Mouse (Mus musculus) hindbrain, postnatal 0 days (tissue): ENCODE measurements at regions not wholly inside any gene's neighbourhood (a gene's known extent, or its start where the extent isn't known, plus 50 kb on each side); places are given as distances from the start of the nearest gene placed in this dataset.

Source experiments
- ATAC-seq: fragments of 200-750 bp; cut with Nextera tagmentation; 2 replicates; pipeline ENCODE4 v1.8.0; 2017; ENCODE audit warnings: mild to moderate bottlenecking, moderate TSS enrichment, moderate library complexity
- DNase-seq: peaks from one replicate; pipeline ENCODE4 v3.0.0-alpha.2; 2015; ENCODE audit warnings: low spot score
- H3K27ac ChIP-seq: fragments of 300-500 bp; sonication (generic); 2 replicates; pipeline ENCODE4 v1.5.1; 2014; ENCODE audit warnings: mild to moderate bottlenecking
- H3K27me3 ChIP-seq: fragments of 300-500 bp; sonication (generic); 2 replicates; pipeline ENCODE4 v1.6.1; 2014; ENCODE audit warnings: low read length, mixed read lengths; ENCODE audit not compliant: insufficient read depth
- H3K36me3 ChIP-seq: fragments of 300-500 bp; sonication (generic); 2 replicates; pipeline ENCODE4 v1.6.1; 2014; ENCODE audit warnings: low read length, mixed read lengths; ENCODE audit not compliant: insufficient read depth
- H3K4me1 ChIP-seq: fragments of 300-500 bp; sonication (generic); 2 replicates; pipeline ENCODE4 v1.6.1; 2014; ENCODE audit warnings: antibody characterized with exemption, low read length, mixed read lengths; ENCODE audit not compliant: insufficient read depth
- H3K4me2 ChIP-seq: fragments of 300-500 bp; sonication (generic); 2 replicates; pipeline ENCODE4 v1.6.1; 2014; ENCODE audit warnings: low read depth, mild to moderate bottlenecking, low read length, moderate library complexity, mixed read lengths
- H3K4me3 ChIP-seq: fragments of 300-500 bp; sonication (generic); 2 replicates; pipeline ENCODE4 v1.5.1; 2014; ENCODE audit warnings: low read length
- H3K9ac ChIP-seq: fragments of 300-500 bp; sonication (generic); replicated peaks from 2 replicates; pipeline ENCODE4 v1.6.1; 2014; ENCODE audit warnings: mild to moderate bottlenecking, low read length, moderate library complexity, mixed read lengths
- H3K9me3 ChIP-seq: fragments of 300-500 bp; sonication (generic); 2 replicates; pipeline ENCODE4 v1.6.1; 2016; ENCODE audit warnings: low read length, mixed read lengths
- CTCF ChIP-seq: IDR thresholded peaks from 2 replicates; pipeline ENCODE4 v1.5.1; 2016; ENCODE audit warnings: antibody characterized with exemption, control low read depth, low read depth
- WGBS: fragments of 180-500 bp; shearing (Covaris S2); extraction: QIAGEN DNeasy Blood & Tissue Kit; methylation state at CpG from one replicate; pipeline ENCODE4 v1.1.7; 2014; 5-methylcytosine and 5-hydroxymethylcytosine counted together

GRCm38 (mm10) chr4:52213363-52213762 lies 225.7 kb upstream of the Smc2 start:
- Histone ChIP-seq H3K9me3 (no peaks in the 10 kb centered on the region), H3K36me3 (no peaks in the 10 kb centered on the region), H3K27ac (no peak overlapping the region), H3K4me1 (no peaks in the 10 kb centered on the region), H3K4me3 (no peak overlapping the region), H3K9ac (no peak overlapping the region), H3K27me3 (no peaks in the 10 kb centered on the region), H3K4me2 (no peak overlapping the region)
- 33% methylated on average over 3 of the region's 3 CpGs for WGBS
- ATAC-seq (peak; percentile 75), DNase-seq (peak; percentile 27)
- TF ChIP-seq CTCF, result no peak
